Mouse (Mus musculus): ENCODE measurements around the gene Cpvl.

The Cpvl gene

GRCm38 (mm10) chr6:53972238-53972743 is 6.2 kb downstream of the Cpvl start:
- DNase-seq (ENCODE audit: low read depth), result no peak

GRCm38 (mm10) chr6:53971729-53972128 is 6.7 kb downstream of the Cpvl start:
- no peak for DNase-seq (ENCODE audit: low read depth)

GRCm38 (mm10) chr6:53969081-53969480 is 9.4 kb downstream of the Cpvl start:
- DNase-seq (ENCODE audit: low read depth), result no peak

GRCm38 (mm10) chr6:53968550-53968949 is 9.9 kb downstream of the Cpvl start:
- DNase-seq (ENCODE audit: low read depth), result no peak

- no peak for DNase-seq (ENCODE audit: low read depth)
These were observed 11.9 kb downstream of the Cpvl start for GRCm38 (mm10) chr6:53966595-53966994.

- no peak for DNase-seq (ENCODE audit: low read depth)
These were observed 12.6 kb downstream of the Cpvl start for GRCm38 (mm10) chr6:53965900-53966299.

- no peak for DNase-seq (ENCODE audit: low read depth)
These were observed 14.5 kb downstream of the Cpvl start for GRCm38 (mm10) chr6:53963906-53964496.

GRCm38 (mm10) chr6:53962006-53962405 is 16.5 kb downstream of the Cpvl start:
- DNase-seq (ENCODE audit: low read depth), result no peak

GRCm38 (mm10) chr6:53959826-53960225 is 18.6 kb downstream of the Cpvl start:
- DNase-seq (ENCODE audit: low read depth), result no peak

- peak; percentile 38 for DNase-seq (ENCODE audit: low read depth)
These were observed 20.1 kb downstream of the Cpvl start for GRCm38 (mm10) chr6:53958321-53958720.

GRCm38 (mm10) chr6:53956513-53956912 is 22.0 kb downstream of the Cpvl start:
- no peak for DNase-seq (ENCODE audit: low read depth)

- no peak for DNase-seq (ENCODE audit: low read depth)
These were observed 22.6 kb downstream of the Cpvl start for GRCm38 (mm10) chr6:53955846-53956245.

- no peak for DNase-seq (ENCODE audit: low read depth)
These were observed 23.2 kb downstream of the Cpvl start for GRCm38 (mm10) chr6:53955271-53955670.

GRCm38 (mm10) chr6:53954106-53954505 is 24.4 kb downstream of the Cpvl start:
- no peak for DNase-seq (ENCODE audit: low read depth)

GRCm38 (mm10) chr6:53953348-53953747 is 25.1 kb downstream of the Cpvl start:
- DNase-seq (ENCODE audit: low read depth), result no peak

GRCm38 (mm10) chr6:53951421-53951820 is 27.1 kb downstream of the Cpvl start:
- DNase-seq (ENCODE audit: low read depth), result no peak

GRCm38 (mm10) chr6:53950876-53951275 is 27.6 kb downstream of the Cpvl start:
- DNase-seq (ENCODE audit: low read depth), result no peak

GRCm38 (mm10) chr6:53948388-53949035 is 30.0 kb downstream of the Cpvl start:
- DNase-seq (ENCODE audit: low read depth), result no peak

GRCm38 (mm10) chr6:53944887-53945286 is 33.6 kb downstream of the Cpvl start:
- no peak for DNase-seq (ENCODE audit: low read depth)

- DNase-seq (ENCODE audit: low read depth), result no peak
These were observed 34.1 kb downstream of the Cpvl start for GRCm38 (mm10) chr6:53944417-53944816.

GRCm38 (mm10) chr6:53942190-53942831 is 36.2 kb downstream of the Cpvl start:
- DNase-seq (ENCODE audit: low read depth), result no peak

GRCm38 (mm10) chr6:53939752-53940151 is 38.7 kb downstream of the Cpvl start:
- DNase-seq (ENCODE audit: low read depth), result no peak

GRCm38 (mm10) chr6:53938942-53939341 is 39.5 kb downstream of the Cpvl start:
- no peak for DNase-seq (ENCODE audit: low read depth)
